Mouse (Mus musculus) cerebellum, postnatal 36 days (tissue): Measurements from ENCODE around the gene Zfp964.
"Not testable (repeated sequence)": the region's sequence is repeated elsewhere in the genome, so short reads cannot be mapped to it uniquely, and the experiment has no call there.

Experiments
- DNase-seq, 2 experiments: peaks; one replicate each; pipeline ENCODE4 v3.0.0; 2021 to 2022; ENCODE audit warnings: mixed read lengths in 2 of 2

Gene Zfp964

DNA sequence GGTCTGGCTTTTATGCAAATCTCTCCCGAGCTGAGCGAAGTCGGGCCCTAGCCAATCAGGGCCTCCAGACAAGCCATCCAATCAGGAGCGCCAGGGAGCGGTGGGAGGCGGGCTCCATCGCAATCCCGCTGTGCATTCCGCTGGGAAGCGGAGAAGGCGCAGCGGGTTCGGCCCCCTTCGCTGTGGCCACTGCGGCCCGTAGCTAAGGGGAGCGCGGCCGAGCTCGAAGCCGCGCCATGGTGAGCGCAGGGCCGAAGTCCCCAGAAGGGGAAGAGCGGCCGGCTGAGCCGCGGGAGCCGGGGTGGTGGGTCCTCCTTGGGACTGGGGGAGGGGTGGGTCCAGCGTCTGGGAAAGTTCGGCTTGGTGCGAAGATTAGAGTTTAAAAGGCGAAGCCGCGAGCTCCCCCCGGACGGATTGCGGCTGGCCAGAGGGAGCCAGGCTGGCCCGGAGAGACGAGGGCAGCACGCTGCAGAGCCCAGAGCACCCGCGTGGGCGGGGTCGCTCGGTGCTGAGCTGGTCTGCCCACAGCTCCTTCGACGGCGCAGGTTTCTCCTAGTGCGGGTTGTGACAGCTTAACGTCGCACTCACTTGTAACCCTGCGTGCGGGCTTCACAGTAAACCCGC is at the start of gene Zfp964:
Gene Zfp964, plus strand, starts transcription at position 122 of the 624 bp plus-strand sequence.
- peak; percentile 91 to 92 for DNase-seq

DNA sequence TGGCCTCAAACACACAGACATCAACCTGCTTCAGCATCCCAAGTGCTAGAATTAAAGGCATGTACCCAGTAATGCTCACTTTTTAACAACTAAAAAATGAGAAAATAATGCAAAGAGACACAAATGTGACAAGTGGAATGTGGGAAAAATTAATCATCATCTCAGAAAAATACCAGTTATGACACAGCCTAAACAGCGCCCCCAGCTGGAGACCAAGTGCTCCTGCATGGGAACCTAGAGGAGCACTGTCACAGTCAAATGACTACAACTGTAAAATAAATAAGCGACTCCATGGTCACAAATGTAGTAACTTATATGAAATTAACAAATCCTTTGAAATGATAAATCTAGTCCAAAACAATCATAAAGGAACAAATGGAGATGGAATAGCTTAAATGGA is 39.6 kb upstream of the Zfp964 start:
- DNase-seq = no peak

DNA sequence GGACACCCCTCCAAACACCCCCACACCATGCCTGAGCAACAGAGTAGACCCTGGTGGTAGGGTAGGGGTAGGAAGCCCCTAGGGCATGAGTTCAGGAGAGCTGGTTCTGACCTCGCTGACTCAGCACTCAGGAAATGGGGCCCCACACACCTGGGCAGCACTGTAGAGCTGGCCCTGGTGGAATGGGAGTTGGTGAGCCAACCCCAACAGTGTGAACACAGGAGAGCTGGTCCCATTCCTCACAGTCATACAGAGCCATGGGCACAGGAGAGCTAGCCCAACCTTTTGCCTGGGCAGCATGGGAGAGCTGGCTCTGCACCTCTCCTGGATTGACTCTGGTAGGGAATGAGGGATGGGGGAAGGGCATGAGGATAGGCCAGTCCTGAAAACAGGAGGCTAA is 36.2 kb upstream of the Zfp964 start:
- DNase-seq = no peak

DNA sequence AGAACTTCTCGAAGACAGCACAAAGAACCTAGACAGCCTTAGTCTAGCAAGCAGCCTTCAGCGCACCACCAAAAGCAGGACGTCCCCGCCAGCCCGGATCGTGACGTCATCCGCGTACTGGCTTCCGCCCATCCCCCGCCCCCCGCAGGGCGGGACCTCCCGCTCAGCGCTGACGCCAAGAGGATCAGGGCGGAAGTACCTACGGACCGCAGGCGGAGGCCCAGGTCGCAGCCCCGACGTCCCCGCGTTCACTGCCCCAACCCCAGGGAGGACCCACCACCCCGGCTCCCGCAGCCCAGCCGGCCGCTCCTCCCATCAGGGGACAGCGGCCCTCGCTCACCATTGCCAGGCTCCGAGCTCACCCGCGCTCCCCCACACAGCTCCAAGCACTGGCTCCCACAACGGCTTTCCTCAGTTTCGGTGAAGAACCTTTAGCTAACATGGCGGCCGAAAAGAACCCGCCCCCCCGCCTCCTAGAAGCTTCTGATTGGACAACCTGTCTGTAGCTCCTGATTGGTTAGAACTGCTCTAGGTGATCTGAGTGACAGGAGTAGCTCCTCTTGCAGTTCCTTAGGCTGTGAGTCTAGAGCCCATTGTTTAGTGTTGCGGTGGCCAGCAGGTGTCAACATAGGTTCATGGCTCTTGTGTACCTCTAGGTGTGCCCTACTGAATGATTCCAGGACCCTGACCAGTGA is 29.0 kb upstream of the Zfp964 start, which contains the start of gene Zfp868:
Gene Zfp868, minus strand, starts transcription at position 454 of the 695 bp plus-strand sequence.
- peak; percentile 98 to 99 for DNase-seq

DNA sequence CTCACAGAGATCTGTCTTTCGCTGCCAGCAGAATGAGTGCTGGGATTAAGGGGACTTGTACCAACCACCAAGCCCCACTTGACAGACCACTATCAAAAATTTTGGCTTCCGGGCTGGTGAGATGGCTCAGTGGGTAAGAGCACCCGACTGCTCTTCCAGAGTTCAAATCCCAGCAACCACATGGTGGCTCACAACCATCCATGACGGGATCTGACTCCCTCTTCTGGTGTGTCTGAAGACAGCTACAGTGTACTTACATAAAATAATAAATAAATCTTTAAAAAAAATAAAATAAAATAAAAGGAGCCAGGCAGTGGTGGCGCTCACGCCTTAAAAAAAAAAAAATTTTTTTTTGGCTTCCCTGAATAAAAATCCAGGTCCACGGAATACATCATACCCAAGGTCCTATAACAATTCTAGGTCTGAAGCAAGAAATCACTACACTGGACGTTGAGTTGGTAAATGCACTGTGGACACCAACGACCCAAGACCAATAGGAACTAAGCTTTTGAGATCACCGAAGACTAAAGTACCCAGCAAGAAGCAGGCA is 396 bp upstream of the Zfp964 start:
- DNase-seq = no peak

DNA sequence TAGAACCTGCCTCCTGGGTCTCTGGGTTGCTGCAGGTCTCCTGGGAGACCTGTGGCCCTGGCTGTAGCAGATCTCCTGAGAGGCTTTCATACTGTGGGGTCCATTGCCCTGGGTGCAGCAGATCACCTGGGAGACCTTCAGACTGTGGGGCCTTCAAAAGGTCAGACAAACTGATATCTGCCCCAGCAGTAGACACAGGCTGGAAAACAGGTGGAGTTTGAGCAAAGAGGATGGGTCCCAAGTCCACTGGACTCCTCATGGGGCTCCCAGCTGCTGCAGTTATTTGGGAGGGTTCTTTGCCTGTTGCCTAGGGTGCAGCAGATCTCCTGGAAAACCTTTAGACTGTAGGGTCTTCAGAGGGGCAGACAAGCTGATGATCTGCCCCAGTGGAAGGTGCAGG is 7.0 kb downstream of the Zfp964 start:
- DNase-seq = no peak

DNA sequence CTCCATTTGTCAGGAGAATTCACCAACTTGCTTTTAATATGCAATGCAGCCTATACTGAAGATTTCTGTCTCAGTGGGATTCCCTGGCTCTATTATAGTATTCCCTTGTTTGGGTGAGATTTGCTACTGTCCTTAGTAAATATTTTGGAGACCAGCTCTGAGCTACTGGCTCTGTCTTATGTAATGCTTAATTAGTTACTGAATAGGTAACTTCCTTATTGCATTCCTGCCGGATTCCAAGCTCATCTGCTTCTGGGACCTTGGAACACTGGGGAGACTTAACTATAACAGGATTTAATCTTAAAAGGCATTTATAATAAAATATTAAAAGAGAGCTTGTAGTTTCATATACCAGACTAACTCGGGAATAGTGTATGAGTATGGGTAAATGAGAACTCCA is 10.8 kb downstream of the Zfp964 start:
- not testable (repeated sequence) for DNase-seq

DNA sequence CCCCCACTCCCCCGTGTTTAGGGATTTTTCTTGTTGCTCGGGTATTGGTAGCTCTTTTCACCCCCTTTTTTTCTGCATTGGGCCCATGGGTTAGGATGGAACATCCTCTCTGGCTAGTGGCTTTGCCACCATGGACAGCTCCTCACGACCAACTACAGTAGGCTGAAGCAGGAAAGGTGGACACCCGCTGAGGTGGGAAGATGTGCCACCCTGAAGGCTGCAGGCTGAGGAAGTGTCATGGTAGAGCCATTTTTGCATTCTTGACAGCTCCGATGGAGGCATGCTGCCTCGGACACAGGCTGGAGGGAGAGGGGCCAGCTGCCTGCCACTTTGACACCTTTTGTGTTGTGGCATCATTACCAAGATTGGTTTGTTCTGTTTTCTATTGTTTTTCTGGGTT is 47.5 kb downstream of the Zfp964 start:
- no peak for DNase-seq

DNA sequence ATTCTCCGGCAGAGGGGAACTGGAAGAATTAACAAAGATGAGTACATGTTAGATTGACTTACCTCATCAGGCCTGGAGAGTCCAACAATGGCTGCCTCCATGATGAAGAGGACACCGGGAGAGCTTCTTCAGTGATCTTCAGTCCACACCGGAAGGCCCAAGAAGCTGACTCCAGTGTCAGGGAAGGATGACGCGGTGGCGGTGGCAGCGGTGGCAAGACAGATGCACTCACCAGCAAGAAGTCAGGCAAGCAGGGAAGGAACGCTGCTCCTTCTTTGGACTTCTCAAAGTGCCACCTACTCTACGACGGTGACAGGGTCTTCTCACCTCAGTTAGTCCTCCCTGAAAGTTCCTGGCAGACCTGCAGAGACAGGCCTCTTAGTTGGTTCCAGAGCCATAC is 56.3 kb downstream of the Zfp964 start, which contains the start of gene Zfp869:
Gene Zfp869, minus strand, starts transcription at position 101 of the 400 bp plus-strand sequence.
- DNase-seq = not testable (repeated sequence)

DNA sequence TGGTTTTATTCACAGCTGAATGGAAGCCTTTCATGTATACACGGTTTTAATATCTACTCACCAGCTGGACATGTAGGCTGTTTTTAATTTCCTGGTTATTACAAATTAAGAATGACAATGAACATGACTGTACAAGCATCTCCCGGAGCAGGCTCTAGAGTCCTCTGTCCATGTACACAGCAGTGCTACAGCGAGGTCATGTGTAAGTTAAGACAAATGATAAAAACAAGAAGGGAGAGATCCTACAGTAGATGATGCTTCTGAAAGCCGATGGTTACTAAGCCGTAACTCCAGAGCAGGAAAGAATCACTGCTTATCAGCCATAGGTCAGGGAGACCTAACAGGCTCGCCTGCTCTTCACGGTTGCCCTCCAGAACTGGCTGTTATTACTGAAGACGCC is 59.2 kb downstream of the Zfp964 start:
- no peak for DNase-seq

DNA sequence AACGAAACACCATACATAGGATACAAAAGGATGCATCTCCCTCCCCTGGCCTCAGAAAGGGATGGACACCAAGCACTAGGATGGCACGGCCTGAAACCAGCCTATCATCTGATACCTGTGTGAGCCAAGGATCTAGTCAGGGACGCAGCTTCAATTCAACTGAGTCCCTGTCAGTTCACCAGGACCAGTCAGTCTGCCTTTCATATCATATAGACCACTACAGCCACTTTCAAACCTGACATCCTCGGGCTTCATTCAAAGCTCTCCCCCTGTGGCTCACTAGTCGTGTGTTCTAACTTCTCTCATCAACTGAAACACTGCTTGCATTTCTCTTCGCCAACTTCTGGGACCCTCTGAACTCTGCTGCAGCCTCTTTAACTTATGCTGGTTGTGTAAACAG is 61.1 kb downstream of the Zfp964 start:
- DNase-seq = peak in 1 of 2 experiments; percentile 8
